Comparison of ENCODE assay signal across 8 mouse cellular contexts in genomic region chr2:165885225-165885950, GRCm38 (mm10). TPM values are rescaled to one million over a fixed set of nuclear protein-coding genes. Genes with fewer than 3 reads are reported as not detected.
DNase-seq lines count a peak whose midpoint lies in the region; ATAC-seq and TF ChIP-seq lines count a peak whose summit lies in the region.

No protein-coding gene starts in this region.

- peak overlapping the region; percentile 98 for H3K27ac ChIP-seq in gastrocnemius, adult 2 months
- peak overlapping the region; percentile 100 for H3K27ac ChIP-seq in hindbrain, postnatal 0 days
- peak overlapping the region; percentile 99 for H3K27ac ChIP-seq in spleen, adult 2 months (ENCODE audit: insufficient read depth, low read length)

- no peak for TF ChIP-seq CTCF in gastrocnemius, adult 2 months (IDR thresholded peaks at IDR 0.05)
- TF ChIP-seq CTCF in hindbrain, postnatal 0 days (IDR thresholded peaks at IDR 0.05; ENCODE audit: low read depth): peak; percentile 7; the same call in 1 of the 2 replicates
- TF ChIP-seq CTCF in spleen, adult 2 months (IDR thresholded peaks at IDR 0.05; ENCODE audit: extremely low read depth, insufficient read depth, insufficient read length, insufficient replicate concordance): no peak

- intact Hi-C loops in gastrocnemius, adult 2 months (cut with DNase I): no loop called here
- intact Hi-C loops in left cerebral cortex, postnatal 10 days (cut with DNase I): loop anchor here (5.0 kb wide), 1 partner anchor 63 kb away; no protein-coding TSS in a partner anchor

- no peak overlapping the region for H3K4me2 ChIP-seq in hindbrain, postnatal 0 days (ENCODE audit: low read depth, low read length)

- 9% methylated on average over 15 of the region's 17 CpGs for WGBS in hindbrain, postnatal 0 days
- 8% methylated on average over 17 of the region's 17 CpGs for WGBS in spleen, adult 2 months

- no peaks in the 10 kb centered on the region for H3K9me3 ChIP-seq in hindbrain, postnatal 0 days (ENCODE audit: low read length)

- peak; percentile 59 for ATAC-seq in hindbrain, postnatal 0 days
- peak; percentile 30 for ATAC-seq in megakaryocyte progenitor cell, adult 5-6 weeks (replicated peaks; ENCODE audit: poor library complexity)

- peak; percentile 27; the same call in 1 of the 2 replicates for TF ChIP-seq POLR2A in spleen, adult 2 months (IDR thresholded peaks at IDR 0.05; ENCODE audit: low read depth, low read length)

- peak overlapping the region; percentile 56 for H3K9ac ChIP-seq in hindbrain, postnatal 0 days (replicated peaks; ENCODE audit: low read length)

- peak; percentile 62 for DNase-seq in gastrocnemius, adult 2 months
- DNase-seq in gastrocnemius, adult 8-10 months (ENCODE audit: low spot score in 2 of 2): no peak
- peak; percentile 67 for DNase-seq in cerebellum, postnatal 10 days
- DNase-seq in frontal cortex, postnatal 14 days (ENCODE audit: low spot score in 2 of 2): peak; percentile 57 to 74
- peak; percentile 75 for DNase-seq in hindbrain, postnatal 0 days (ENCODE audit: low spot score)
- DNase-seq in left cerebral cortex, postnatal 10 days (ENCODE audit: extremely low spot score in 1 of 2, low spot score in 2 of 2): peak; percentile 74 to 76
- peak; percentile 49 to 72 for DNase-seq in spleen, adult 2 months (ENCODE audit: low read depth in 1 of 2, low spot score in 2 of 2)

- H3K27me3 ChIP-seq in hindbrain, postnatal 0 days (ENCODE audit: insufficient read depth, low read length): no peaks in the 10 kb centered on the region
- no peaks in the 10 kb centered on the region for H3K27me3 ChIP-seq in spleen, adult 2 months (ENCODE audit: control insufficient read depth, insufficient read depth, low read length)

- H3K4me3 ChIP-seq in gastrocnemius, adult 2 months: peak overlapping the region; percentile 70
- no peak overlapping the region for H3K4me3 ChIP-seq in hindbrain, postnatal 0 days (ENCODE audit: low read length)
- H3K4me3 ChIP-seq in spleen, adult 2 months (ENCODE audit: extremely low read depth, insufficient read depth, insufficient read length): peak overlapping the region; percentile 35; the same call in 1 of the 2 replicates

- peaks cover 69% of the 10 kb centered on the region for H3K4me1 ChIP-seq in hindbrain, postnatal 0 days (ENCODE audit: insufficient read depth, low read length)
- H3K4me1 ChIP-seq in spleen, adult 2 months (ENCODE audit: control insufficient read depth, insufficient read depth, insufficient read length): peaks cover 54% of the 10 kb centered on the region

- H3K36me3 ChIP-seq in hindbrain, postnatal 0 days (ENCODE audit: insufficient read depth, low read length): no peaks in the 10 kb centered on the region
- peaks cover 4% of the 10 kb centered on the region for H3K36me3 ChIP-seq in spleen, adult 2 months (ENCODE audit: control insufficient read depth, insufficient read depth, low read length)

RNA-seq across cellular contexts. Expression of gene Zmynd8, which starts 13.4 kb away (rescaled TPM):
- total RNA-seq in gastrocnemius, adult 2 months (2021): 10 to 100 TPM; 13.1 to 23.3 TPM
- 10 to 100 TPM; 11.4 to 14.4 (median 13.5) TPM for total RNA-seq in gastrocnemius, adult 8-10 months (2022)
- total RNA-seq in hindbrain, postnatal 0 days (2014; rRNA removed): 46.6 and 46.8 TPM in 2 replicates
- polyA plus RNA-seq in hindbrain, postnatal 0 days (2015; fragmentation: Nextera tagmentation; extraction: Ambion mirVana): 53.0 and 56.9 TPM in 2 replicates
- 100 to 1,000 TPM; 101 to 104 TPM for total RNA-seq in left cerebral cortex, postnatal 10 days (2021)
- total RNA-seq in megakaryocyte progenitor cell, adult 5-6 weeks (2015): 44.6 and 49.9 TPM in 2 replicates
- total RNA-seq in megakaryocyte progenitor cell, adult 5-6 weeks (2017): 32.1 and 35.8 TPM in 2 replicates
- polyA plus RNA-seq in spleen, adult 2 months (2012; rRNA removed): 25.0 and 25.4 TPM in 2 replicates

Comparison
In these comparisons a context has a peak if more than half of its experiments do, and no peak if none do; other contexts are left out.
1. DNase-seq: peak in gastrocnemius, adult 2 months (single experiment), cerebellum, postnatal 10 days (2 of 2), frontal cortex, postnatal 14 days (2 of 2), hindbrain, postnatal 0 days (single experiment), left cerebral cortex, postnatal 10 days (2 of 2) and spleen, adult 2 months (2 of 2); none in gastrocnemius, adult 8-10 months (0 of 2).
2. Peak in every context shown above with its lines, with median percentiles within 50 percentile points of each other: H3K27ac ChIP-seq.